Mouse (Mus musculus) embryonic fibroblast, embryonic 13.5 days (primary cell): ENCODE results near the gene Rgl1. TPM values are rescaled to one million over a fixed set of nuclear protein-coding genes. Genes with fewer than 3 reads are reported as not detected.

Experiments used
- H3K27ac ChIP-seq: 2 replicates; pipeline ENCODE4 v1.5.1; 2012; ENCODE audit warnings: low read length, control low read depth, inconsistent platforms; ENCODE audit not compliant: insufficient read depth
- H3K4me1 ChIP-seq: 2 replicates; pipeline ENCODE4 v1.6.1; 2011; ENCODE audit warnings: low read length; ENCODE audit not compliant: control insufficient read depth, insufficient read depth
- H3K4me3 ChIP-seq: 2 replicates; pipeline ENCODE4 v1.5.1; 2011; ENCODE audit warnings: mild to moderate bottlenecking, control low read depth, low read length; ENCODE audit not compliant: insufficient read depth
- CTCF ChIP-seq: IDR thresholded peaks from 2 replicates; pipeline ENCODE4 v1.5.1; 2011; ENCODE audit warnings: mild to moderate bottlenecking, control low read depth, low read length, moderate library complexity, borderline replicate concordance; ENCODE audit not compliant: insufficient read depth
- POLR2A ChIP-seq: IDR thresholded peaks from 2 replicates; pipeline ENCODE4 v1.6.1; 2011; ENCODE audit warnings: low read depth, mild to moderate bottlenecking, control low read depth, low read length, moderate library complexity
- polyA plus RNA-seq: library from polyadenylated mRNA; stranded (reverse); fragments of >200 nt; gene quantifications from 2 replicates; pipeline ENCODE4 v1.2.4, GENCODE M21; 2011; ENCODE audit warnings: low read depth; ENCODE audit not compliant: missing spikeins, insufficient read length

Rgl1 gene
- polyA plus RNA-seq, 1 experiment: 53.6 TPM

DNA sequence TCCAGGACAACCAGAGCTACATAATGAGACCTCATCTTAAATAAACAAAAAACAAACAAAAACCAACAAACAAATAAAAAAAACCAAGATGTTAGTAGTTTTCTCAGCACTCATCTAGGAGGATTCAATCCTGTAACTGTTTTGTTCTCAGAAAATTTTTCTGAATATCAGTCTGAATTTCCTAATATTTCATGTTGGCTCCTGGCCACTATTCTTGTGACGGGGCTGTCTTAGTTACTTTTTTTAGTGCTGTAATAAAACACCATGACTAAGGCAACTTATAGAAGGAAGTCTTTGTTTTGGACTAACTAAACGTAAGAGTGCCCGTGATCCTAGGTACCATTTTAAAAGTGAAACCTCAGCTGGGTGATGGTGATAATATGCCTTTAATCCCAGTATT lies 68.8 kb downstream of the Rgl1 start:
- Histone ChIP-seq H3K27ac (no peak overlapping the region), H3K4me3 (no peak overlapping the region), H3K4me1 (no peaks in the 10 kb centered on the region)
- TF ChIP-seq POLR2A (no peak), CTCF (no peak)

DNA sequence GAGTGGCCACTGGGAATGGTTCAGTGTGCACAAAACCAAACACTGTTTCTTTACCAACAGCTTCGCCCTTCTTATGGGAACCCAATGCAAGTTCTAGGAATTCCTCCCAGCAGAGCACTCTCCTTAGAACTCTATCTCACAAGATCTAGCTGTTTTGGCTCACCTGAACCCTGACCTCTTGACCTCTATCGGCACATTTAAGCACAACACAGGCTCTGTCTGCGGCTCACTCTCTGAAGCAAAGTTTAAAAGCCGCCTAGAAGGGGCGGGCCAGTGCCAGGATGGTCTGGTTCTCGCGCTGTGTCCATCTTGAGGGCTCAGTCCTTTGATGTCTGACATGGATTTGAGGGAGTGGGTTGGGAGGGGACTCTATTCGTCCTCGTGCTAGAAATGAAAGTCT lies 70.7 kb downstream of the Rgl1 start:
- H3K4me1 ChIP-seq: no peaks in the 10 kb centered on the region
- no peak overlapping the region for H3K4me3 ChIP-seq
- H3K27ac ChIP-seq: no peak overlapping the region
- TF ChIP-seq CTCF (no peak), POLR2A (no peak)

DNA sequence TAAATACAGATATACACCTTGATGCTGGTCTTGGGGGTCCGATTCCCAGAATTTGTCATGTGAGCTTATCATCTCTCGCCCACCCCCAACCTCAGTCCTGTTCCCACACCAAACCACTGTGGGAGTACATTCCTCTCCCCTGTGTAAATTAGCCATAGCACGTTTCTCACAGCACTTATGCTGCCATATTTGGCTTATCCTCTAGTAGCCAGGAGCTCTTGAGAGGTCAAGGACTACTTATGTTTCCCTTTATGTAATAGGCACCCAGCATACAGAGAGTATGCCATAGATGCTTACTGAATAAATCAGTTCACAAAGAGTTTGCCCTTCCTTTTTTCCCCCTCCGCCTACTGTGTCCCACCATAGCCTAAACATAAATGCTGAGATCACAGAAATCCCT lies 76.2 kb downstream of the Rgl1 start:
- Histone ChIP-seq H3K4me1 (peaks cover 16% of the 10 kb centered on the region), H3K27ac (no peak overlapping the region), H3K4me3 (no peak overlapping the region)
- TF ChIP-seq POLR2A (no peak), CTCF (no peak)

DNA sequence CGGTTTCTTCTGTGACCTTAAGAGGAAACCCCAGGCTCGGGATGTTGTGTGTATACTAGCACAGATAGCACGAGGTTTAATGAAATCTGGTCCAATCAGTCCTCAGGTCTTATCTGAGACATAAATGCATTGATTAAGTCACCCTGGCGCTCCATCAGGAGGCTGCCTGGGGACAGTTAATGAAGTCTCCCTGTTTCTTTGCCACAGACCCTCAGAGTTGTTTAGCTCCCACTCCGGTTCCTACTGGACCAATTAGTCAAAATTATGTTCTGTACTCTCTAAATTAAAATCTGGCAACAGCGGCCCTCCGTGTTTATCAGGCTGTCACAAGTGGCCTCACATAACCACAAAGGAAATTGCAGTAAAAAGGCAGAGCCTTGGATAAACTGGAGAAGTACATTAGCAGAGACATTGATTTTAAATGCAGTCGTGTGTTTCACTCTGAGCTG lies 78.4 kb downstream of the Rgl1 start:
- H3K4me3 ChIP-seq: no peak overlapping the region

DNA sequence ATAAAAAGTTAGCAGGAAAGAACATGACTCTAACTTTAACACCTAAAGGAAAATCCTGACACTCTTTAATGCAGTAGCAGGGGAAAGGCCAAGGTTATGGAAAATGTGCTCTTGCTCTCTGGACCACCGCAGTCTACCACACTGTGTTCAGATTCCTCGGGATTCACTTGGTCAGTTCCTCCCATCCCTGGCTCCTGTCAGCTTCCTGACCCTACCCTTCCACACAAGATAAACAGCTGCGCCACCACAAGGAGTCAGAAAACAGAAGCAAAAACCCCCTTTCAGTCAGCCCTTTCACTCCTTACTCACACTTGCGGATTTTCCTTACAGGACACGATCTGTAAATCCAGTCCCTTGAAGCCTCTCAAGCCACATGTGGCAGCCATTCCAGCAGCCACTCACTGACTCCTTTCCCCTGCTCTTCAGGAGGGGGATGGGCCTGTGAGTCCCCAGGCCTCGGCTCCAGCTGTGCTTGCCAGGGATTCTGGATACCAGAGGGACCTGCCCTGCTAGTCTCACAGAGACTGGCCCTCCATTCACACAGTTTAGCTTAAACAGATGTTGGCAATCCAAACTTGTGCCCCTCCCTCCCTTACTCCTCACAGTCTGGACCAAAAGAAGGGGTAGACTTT lies 78.9 kb downstream of the Rgl1 start:
- no peak for TF ChIP-seq POLR2A
- TF ChIP-seq CTCF: no peak
- Histone ChIP-seq H3K27ac (peak overlapping the region; percentile 12), H3K4me1 (peaks cover 18% of the 10 kb centered on the region), H3K4me3 (no peak overlapping the region)

More for the DNA sequence above, 78.4 kb downstream of the Rgl1 start:
- TF ChIP-seq CTCF (no peak), POLR2A (no peak)
- H3K4me1 ChIP-seq: peaks cover 18% of the 10 kb centered on the region
- H3K27ac ChIP-seq: peak overlapping the region; percentile 12

DNA sequence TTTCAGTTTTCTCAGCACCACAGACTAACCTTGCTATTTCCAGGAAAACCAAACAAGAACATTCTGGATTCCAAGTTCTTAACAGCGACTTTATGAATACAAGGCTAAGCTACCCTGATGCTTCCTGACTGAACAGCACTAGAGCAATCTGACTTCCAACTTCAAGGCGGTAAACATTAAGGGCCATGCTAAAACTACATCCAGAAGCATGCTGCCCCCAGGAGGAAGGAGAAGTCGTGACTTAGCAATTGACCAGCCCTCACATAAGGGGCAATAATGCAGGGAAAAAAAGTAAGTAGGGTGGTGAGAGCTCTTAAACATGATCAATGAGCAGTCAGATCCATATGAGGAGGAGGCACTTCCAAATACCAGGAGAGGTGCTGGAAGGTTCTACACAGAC lies 80.6 kb downstream of the Rgl1 start:
- no peak overlapping the region for H3K27ac ChIP-seq
- no peak for TF ChIP-seq POLR2A
- no peak for TF ChIP-seq CTCF
- peaks cover 22% of the 10 kb centered on the region for H3K4me1 ChIP-seq
- H3K4me3 ChIP-seq: no peak overlapping the region

DNA sequence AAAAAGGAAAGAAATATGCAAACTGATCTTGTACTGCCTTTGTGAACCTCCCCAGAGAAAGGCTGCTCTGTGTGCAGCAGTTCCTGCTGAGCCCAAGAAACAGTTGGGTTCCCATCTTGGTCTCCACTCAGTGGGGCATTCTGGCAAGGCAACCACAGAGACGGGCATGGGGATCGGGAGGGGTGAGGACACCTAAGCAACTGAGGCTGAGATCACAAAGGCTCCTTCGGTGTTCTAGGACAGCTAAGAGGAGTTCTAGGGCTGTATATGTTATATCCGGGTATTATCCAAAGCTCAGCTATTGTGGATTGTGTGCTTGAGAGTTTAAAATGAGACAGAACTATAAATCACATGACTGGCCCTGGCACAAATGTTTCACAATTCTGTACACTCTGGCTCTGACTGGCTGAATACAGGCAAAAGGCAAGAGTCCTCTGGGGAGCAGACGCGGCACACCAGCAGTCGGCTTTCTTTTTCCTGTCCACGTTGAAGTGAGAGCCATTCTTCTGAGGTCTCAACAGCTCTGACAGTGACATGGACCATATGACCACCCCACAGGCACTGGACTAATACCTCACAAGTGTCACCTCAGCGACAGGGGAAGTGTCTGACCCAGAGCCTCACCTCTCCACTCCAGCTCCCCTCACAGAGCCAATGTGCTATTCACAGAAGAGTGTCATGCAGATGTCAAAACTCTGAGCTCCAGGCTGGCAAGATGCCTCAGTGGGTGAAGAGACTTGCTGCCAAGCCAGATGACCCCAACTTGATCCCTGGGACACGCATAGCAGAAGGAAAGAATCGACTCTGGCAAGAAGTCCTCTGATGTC lies 83.6 kb downstream of the Rgl1 start:
- Histone ChIP-seq H3K4me1 (peaks cover 19% of the 10 kb centered on the region), H3K4me3 (no peak overlapping the region), H3K27ac (no peak overlapping the region)
- no peak for TF ChIP-seq POLR2A
- TF ChIP-seq CTCF: no peak

DNA sequence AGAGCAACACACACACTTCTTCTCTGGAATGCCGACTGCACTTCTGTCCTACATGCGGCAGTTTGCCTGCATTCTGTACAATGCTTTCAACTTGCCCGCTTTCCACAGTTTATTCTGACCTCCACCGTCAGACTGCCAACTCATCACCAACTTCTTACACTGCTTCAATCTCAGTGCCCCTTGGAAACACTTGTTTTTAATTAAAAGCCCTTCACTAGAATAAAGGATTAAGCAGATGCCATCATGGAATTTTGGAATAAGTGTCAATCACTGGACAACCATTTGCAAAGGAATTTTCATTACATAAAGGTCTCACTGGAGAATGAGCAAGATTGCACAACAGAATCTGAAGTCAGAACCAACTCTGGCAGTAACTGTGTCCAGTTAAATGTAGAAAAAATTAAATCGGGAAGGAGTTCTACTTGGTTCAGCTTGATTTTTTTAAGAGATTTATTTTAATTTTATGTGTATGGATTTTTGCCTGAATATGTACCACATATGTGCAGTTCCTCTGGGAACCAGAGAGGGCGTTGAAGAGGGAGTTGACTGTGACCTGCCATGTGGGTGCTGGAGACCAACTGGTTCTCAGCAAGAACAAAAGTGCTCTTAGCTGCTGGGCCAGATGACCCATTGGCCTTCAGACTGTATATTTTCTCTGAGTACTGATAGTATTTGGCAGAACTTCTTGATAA lies 84.3 kb downstream of the Rgl1 start:
- H3K4me1 ChIP-seq: peaks cover 13% of the 10 kb centered on the region
- H3K4me3 ChIP-seq: no peak overlapping the region
- H3K27ac ChIP-seq: no peak overlapping the region
- TF ChIP-seq POLR2A (no peak), CTCF (no peak)

DNA sequence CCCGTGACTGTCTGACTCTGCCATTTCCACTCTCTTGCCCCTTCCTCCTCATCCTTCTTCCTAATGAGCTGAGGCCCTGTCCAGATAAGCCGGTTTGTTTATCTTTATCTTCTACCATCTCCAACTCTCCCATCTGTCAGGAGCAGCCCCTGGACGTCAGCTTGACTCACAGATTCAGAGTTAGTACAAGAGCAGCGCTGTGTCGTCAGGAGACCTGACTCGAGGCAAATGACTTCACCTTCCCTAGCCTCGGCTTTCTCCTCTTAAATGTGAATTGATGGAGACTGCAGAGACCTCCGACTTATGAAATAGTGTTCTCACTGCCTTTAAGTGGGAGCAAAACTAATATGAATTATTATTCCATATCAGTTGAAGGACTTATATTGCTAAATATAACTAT lies 85.0 kb downstream of the Rgl1 start:
- H3K4me1 ChIP-seq: peaks cover 10% of the 10 kb centered on the region
- no peak overlapping the region for H3K27ac ChIP-seq
- H3K4me3 ChIP-seq: no peak overlapping the region
- TF ChIP-seq POLR2A (no peak), CTCF (no peak)

DNA sequence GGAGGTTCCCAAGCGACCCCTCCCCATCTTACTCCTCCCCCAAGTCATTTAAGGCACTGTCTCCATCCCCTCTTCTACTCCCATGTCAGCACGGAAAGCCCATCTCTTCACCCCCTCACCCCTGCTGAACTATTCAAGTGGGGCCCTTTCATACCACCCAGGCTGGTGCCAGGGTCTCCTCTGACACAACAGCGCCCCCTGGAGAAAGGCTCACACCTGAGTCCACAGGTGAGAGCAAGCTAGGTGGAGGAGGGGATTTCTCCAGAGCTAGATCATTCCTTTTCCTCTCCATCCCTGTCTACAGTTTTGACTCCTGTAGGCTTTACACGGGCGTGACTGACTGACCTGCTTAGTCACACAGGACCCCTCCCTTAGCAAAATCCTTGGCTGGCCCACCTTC lies 87.7 kb downstream of the Rgl1 start:
- TF ChIP-seq CTCF (no peak), POLR2A (no peak)
- Histone ChIP-seq H3K27ac (no peak overlapping the region), H3K4me3 (no peak overlapping the region), H3K4me1 (peaks cover 4% of the 10 kb centered on the region)
